Mouse (Mus musculus) ES-E14 (cell line): ENCODE measurements at regions not wholly inside any gene's neighbourhood (a gene's known extent, or its start where the extent isn't known, plus 50 kb on each side); places are given as distances from the start of the nearest gene placed in this dataset.

Experiments used
- DNase-seq: peaks from one replicate; pipeline ENCODE4 v3.0.0-alpha.2; 2013; ENCODE audit warnings: low read depth, low spot score
- H3K27ac ChIP-seq: 2 replicates; pipeline ENCODE4 v1.5.1; 2012; ENCODE audit warnings: low read depth, mild to moderate bottlenecking, low read length, moderate library complexity, mixed read lengths; ENCODE audit not compliant: poor library complexity, insufficient read depth, severe bottlenecking
- H3K36me3 ChIP-seq: 2 replicates; pipeline ENCODE4 v1.6.1; 2012; ENCODE audit warnings: mild to moderate bottlenecking, low read length, moderate library complexity, mixed read lengths; ENCODE audit not compliant: control insufficient read depth, poor library complexity, insufficient read depth, severe bottlenecking
- H3K4me1 ChIP-seq, 2 experiments: fragments of 150-350 bp in 1 of 2; sonication (generic) in 1 of 2; 2 replicates each; pipeline ENCODE4 v1.6.1; 2012; ENCODE audit warnings: low read length in 2 of 2, mild to moderate bottlenecking in 1 of 2, mixed read lengths in 1 of 2; ENCODE audit not compliant: control insufficient read depth in 2 of 2, insufficient read depth in 2 of 2, poor library complexity in 1 of 2
- H3K4me3 ChIP-seq, 2 experiments: fragments of 150-350 bp in 1 of 2; sonication (generic) in 1 of 2; 2 replicates each; pipeline ENCODE4 v1.5.1; 2012; ENCODE audit warnings: low read length in 2 of 2, low read depth in 1 of 2, mild to moderate bottlenecking in 1 of 2, mixed read lengths in 1 of 2; ENCODE audit not compliant: insufficient read depth in 1 of 2, poor library complexity in 1 of 2, severe bottlenecking in 1 of 2
- H3K9ac ChIP-seq: 2 replicates; pipeline ENCODE4 v1.6.1; 2012; ENCODE audit warnings: low read depth, mild to moderate bottlenecking, low read length, mixed read lengths; ENCODE audit not compliant: poor library complexity, insufficient read depth, severe bottlenecking
- H3K9me3 ChIP-seq: fragments of 150-350 bp; sonication (generic); 2 replicates; pipeline ENCODE4 v1.6.1; 2012; ENCODE audit warnings: low read depth, mild to moderate bottlenecking, low read length; ENCODE audit not compliant: control insufficient read depth, insufficient read depth
- CHD2 ChIP-seq: IDR thresholded peaks from 2 replicates; pipeline ENCODE4 v1.6.1; 2014; ENCODE audit warnings: mild to moderate bottlenecking, low read depth, low read length, inconsistent platforms
- HCFC1 ChIP-seq: IDR thresholded peaks from 2 replicates; pipeline ENCODE4 v1.6.1; 2012; ENCODE audit warnings: low read length, inconsistent platforms, borderline replicate concordance; ENCODE audit not compliant: insufficient read depth
- MAFK ChIP-seq: IDR thresholded peaks from 2 replicates; pipeline ENCODE4 v1.6.1; 2014; ENCODE audit warnings: mild to moderate bottlenecking, low read depth, low read length, inconsistent platforms; ENCODE audit not compliant: insufficient read depth
- ZC3H11A ChIP-seq: IDR thresholded peaks from 2 replicates; pipeline ENCODE4 v1.6.1; 2012; ENCODE audit warnings: low read depth, mild to moderate bottlenecking, inconsistent platforms, low read length, borderline replicate concordance
- ZNF384 ChIP-seq: IDR thresholded peaks from 2 replicates; pipeline ENCODE4 v1.6.1; 2012; ENCODE audit warnings: low read depth, low read length, inconsistent platforms
- in situ Hi-C, 2 experiments: fragments of 600-800 bp; cut with MboI; formaldehyde crosslinking; loops; one replicate each; pipeline ENCODE4 v1.15.1; 2025; ENCODE audit warnings: low sequenced_read_pairs in 2 of 2, inconsistent platforms in 1 of 2; ENCODE audit not compliant: unreplicated experiment in 2 of 2

DNA sequence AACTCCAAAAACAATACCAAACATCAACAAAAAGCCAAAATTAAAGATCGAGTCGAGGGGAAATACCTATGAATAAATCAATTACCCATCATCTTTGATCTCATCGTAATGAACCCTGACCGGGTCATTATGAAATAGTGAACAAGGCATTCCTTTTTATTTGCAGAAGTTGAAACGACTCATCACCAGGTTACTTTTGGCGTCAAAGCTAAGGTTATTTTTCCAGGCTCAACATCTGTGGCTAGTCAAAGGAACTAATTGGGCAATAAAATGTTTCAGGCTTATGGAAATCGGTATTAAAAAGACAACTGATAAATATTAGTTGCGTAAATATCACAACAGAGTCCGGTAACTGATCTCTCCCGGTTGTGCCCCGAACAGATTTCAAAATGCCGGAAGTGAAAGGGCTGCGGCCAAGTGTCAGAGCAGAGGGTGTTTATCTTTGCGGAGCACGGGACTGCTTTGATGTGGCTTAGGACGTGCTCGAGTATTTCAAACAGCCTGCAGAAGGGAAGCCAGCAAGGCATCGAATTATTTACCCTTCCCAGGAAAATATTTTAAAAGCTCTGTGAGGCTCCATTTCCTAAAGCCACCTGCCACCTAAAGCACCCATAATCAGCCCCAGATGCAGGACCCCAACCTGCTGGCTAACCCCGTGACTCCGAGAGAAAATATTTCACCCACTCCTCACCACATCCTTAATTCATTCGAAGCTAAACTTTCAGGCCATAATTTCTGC, 168.3 kb upstream of the Arrdc4 start:
- Histone ChIP-seq H3K4me3 (no peak overlapping the region), H3K36me3 (no peaks in the 10 kb centered on the region), H3K4me1 (no peaks in the 10 kb centered on the region), H3K9me3 (no peaks in the 10 kb centered on the region), H3K27ac (no peak overlapping the region), H3K9ac (no peak overlapping the region)
- DNase-seq, result no peak
- in situ Hi-C loops, result no loop called here
- TF ChIP-seq ZNF384 (no peak), CHD2 (no peak), MAFK (no peak), ZC3H11A (no peak), HCFC1 (no peak)

DNA sequence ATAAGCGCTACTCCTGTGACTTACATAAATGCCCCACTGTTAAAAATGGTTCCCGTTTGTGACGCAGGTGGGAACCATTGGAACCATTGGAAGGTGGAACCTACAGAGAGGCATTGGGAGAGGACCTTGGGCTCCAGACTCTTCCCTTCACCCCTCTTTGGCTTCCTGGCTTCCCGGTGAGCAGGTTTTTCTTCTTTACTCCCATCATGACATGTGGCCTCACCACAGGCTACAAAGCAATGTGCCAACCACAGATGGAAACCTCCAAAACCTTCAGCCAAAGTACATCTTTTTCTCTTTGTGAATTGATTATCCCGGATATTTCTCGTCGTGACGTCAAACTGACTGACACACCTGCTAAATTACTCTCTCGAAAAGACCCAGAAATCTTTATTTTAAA, 166.9 kb upstream of the Arrdc4 start:
- no peak for DNase-seq
- H3K9ac ChIP-seq, result no peak overlapping the region
- no peaks in the 10 kb centered on the region for H3K36me3 ChIP-seq
- TF ChIP-seq CHD2, result no peak
- no peak for TF ChIP-seq HCFC1
- no peak for TF ChIP-seq ZNF384
- no peaks in the 10 kb centered on the region for H3K4me1 ChIP-seq
- no peak overlapping the region for H3K4me3 ChIP-seq
- H3K27ac ChIP-seq, result no peak overlapping the region
- in situ Hi-C loops, result no loop called here
- no peaks in the 10 kb centered on the region for H3K9me3 ChIP-seq

DNA sequence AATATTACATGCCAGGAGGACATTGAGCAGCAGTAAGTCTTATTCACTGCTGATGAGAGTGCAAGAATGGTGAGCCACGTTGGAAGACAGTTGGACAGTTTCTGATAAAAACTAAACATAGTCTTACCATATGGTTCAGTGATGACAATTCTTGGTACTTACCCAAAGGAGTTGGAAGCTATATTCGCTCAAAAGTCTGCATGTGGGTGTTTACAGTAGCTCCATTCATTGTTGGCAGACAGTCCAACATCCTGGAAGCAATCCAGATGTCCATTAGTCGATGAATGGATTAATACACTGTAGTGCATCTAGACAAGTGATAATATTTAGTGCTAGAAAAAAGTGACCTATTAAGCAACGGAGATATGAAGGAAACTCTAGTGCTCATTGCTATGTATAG, 165.3 kb upstream of the Arrdc4 start:
- TF ChIP-seq ZNF384 (no peak), HCFC1 (no peak), CHD2 (no peak), ZC3H11A (no peak), MAFK (no peak)
- no peak for DNase-seq
- H3K27ac ChIP-seq, result no peak overlapping the region
- no peak overlapping the region for H3K4me3 ChIP-seq
- H3K9ac ChIP-seq, result no peak overlapping the region
- in situ Hi-C loops, result no loop called here
- H3K9me3 ChIP-seq, result no peaks in the 10 kb centered on the region
- no peaks in the 10 kb centered on the region for H3K36me3 ChIP-seq
- H3K4me1 ChIP-seq, result peaks cover 0 to 5% of the 10 kb centered on the region in 2 experiments; a peak in 1 of 4 replicates

DNA sequence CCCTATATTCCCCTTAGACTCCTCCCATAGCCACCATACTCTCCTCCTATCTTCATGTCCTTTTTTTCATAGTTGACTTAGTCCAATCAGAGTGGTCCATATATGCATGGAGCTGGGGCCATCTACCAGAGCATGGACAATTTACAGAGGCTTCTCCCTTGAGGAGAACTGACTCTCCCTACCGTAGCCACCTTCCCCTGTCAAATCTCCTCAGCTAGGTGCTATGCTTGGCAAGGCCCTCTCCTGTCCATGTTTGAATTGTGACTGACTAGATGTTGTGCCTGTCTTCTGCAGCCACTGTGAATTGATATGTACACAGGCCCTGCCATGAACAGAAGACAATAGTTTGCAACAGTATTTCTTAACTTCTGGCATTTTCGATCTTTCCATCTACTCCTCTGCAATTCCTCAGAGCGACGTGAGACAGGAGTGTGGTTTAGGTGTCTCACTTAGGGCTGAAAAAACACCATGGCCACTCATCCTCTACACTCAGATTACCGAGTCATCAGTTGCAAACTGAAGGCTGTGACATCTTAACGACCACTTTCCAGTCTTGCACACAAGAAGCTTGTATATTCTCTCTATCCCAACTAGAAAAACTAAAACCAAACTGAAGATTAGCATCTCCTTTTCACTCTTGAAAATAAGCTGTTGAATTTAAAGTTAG, 163.1 kb upstream of the Arrdc4 start:
- H3K27ac ChIP-seq, result no peak overlapping the region
- H3K9me3 ChIP-seq, result no peaks in the 10 kb centered on the region
- H3K9ac ChIP-seq, result no peak overlapping the region
- no peaks in the 10 kb centered on the region for H3K36me3 ChIP-seq
- H3K4me1 ChIP-seq, result peaks cover 1 to 7% of the 10 kb centered on the region in 2 experiments; a peak in 1 of 4 replicates
- in situ Hi-C loops, result no loop called here
- no peak for DNase-seq
- no peak overlapping the region for H3K4me3 ChIP-seq
- TF ChIP-seq CHD2, result no peak
- no peak for TF ChIP-seq HCFC1
- no peak for TF ChIP-seq MAFK
- no peak for TF ChIP-seq ZNF384
- TF ChIP-seq ZC3H11A, result no peak
